Mouse (Mus musculus) G1E (cell line): ENCODE measurements around the gene Mrc1.

Source experiments
- CTCF ChIP-seq: IDR thresholded peaks from 2 replicates; pipeline ENCODE4 v1.5.1; 2012; ENCODE audit warnings: low read depth, low read length, inconsistent platforms, mixed read lengths
- GATA1 ChIP-seq: IDR thresholded peaks from 2 replicates; pipeline ENCODE4 v1.6.1; 2012; ENCODE audit warnings: borderline replicate concordance, low read length, inconsistent platforms, mixed read lengths
- POLR2AphosphoS5 ChIP-seq: IDR thresholded peaks from 2 replicates; pipeline ENCODE4 v1.6.1; 2012; ENCODE audit warnings: low read depth, low read length, inconsistent platforms; ENCODE audit not compliant: insufficient replicate concordance

DNA sequence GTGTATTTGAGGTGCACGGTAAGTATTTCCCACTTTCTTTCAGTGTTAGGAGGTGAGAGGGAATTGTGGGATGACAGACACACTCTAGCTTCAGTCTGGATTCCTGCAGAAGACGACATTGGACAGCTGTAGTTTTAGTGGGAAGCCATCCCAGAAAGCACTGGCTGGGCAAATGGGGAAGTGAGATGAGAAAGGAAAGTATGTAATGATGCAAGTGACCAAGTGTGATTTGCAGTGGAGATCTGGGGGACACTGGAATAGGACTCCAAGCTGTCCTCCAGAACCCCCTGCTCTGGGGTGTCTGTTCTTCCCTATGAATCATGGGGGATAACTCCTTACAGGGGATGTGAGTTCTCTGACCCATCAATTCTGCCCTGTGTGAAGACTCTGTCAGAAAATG, 4.8 kb downstream of the Mrc1 start:
- TF ChIP-seq CTCF = no peak
- TF ChIP-seq GATA1 = no peak
- no peak for TF ChIP-seq POLR2AphosphoS5
